Mouse (Mus musculus) ovary, postnatal 10 days (tissue): ENCODE results near the gene Ugt2b35.
"Not testable (repeated sequence)": the region's sequence is repeated elsewhere in the genome, so short reads cannot be mapped to it uniquely, and the experiment has no call there.

ENCODE experiments used
- DNase-seq: peaks from one replicate; pipeline ENCODE4 v3.0.0; 2022; ENCODE audit warnings: low spot score

Ugt2b35 gene

DNA sequence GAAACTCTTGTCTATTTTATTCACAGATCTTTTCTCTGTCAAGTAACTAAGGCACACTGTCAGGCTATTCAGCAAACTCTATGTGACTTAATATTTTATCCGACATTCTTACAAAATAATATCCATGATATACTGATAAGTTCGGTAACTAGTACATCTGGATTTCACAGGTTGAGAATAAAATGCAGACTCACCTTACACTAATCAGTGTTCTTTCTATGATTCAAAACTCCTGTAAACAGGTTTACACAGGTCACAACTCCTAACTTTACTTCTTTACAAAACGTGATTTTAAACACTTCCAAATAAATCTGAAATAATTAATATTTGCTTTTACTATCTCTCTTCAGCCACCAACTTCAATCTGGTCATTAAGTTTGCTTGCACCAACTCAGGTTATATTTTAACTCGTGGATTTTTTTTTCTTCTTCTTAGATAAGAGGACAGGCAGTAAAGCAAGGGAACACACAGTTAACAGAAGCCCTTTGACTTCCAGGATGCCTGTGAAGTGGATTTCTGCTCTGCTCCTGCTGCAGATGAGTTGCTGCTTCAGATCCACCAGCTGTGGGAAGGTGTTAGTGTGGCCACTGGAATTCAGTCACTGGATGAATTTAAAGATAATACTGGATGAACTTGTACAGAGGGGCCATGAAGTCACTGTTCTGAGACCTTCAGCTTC lies at the start of gene Ugt2b35:
Gene Ugt2b35, plus strand, starts transcription at position 466 of the 679 bp plus-strand sequence.
- no peak for DNase-seq

- DNase-seq: no peak
Measured at GRCm38 (mm10) chr5:86960504-86960903, 40.2 kb upstream of the Ugt2b35 start.

- DNase-seq: no peak
Measured at GRCm38 (mm10) chr5:86961587-86962358, 38.9 kb upstream of the Ugt2b35 start.

DNA sequence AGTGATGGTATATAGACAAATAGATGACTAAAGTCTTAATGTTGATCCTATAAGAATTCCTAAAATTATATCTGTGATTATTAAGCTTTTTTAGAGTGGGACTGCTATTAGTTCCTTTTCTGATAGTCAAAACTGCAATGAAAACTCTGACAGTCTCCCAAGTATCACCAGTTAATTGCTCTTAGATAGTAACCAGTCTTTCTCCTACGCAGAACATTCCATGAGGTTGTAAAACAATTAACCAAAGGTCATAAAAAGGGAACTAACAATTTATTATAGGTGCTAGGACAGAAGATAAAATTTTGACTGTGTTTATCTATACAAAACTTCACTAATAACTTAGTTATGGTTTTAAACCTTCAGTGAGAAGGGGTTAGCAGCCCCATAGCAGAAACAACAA lies 37.8 kb upstream of the Ugt2b35 start:
- not testable (repeated sequence) for DNase-seq

DNA sequence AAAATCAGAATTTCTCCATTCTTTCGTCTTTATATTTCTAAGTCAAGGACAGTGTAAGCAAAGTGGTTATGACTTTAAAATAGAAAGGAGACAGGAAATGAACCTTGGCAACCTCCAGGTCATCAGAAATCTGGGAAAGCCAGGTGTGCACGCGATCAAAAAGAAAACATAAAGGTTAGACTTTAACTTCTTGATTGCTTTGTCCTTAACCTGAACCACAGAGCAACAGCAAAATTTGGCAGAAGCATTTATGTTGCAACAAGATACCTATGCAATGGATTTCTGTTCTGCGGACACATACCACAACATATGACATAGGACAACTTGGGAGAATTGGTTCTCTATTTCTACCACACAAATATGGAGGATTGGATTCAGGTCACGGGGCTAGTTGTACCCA lies 33.4 kb upstream of the Ugt2b35 start:
- not testable (repeated sequence) for DNase-seq

DNA sequence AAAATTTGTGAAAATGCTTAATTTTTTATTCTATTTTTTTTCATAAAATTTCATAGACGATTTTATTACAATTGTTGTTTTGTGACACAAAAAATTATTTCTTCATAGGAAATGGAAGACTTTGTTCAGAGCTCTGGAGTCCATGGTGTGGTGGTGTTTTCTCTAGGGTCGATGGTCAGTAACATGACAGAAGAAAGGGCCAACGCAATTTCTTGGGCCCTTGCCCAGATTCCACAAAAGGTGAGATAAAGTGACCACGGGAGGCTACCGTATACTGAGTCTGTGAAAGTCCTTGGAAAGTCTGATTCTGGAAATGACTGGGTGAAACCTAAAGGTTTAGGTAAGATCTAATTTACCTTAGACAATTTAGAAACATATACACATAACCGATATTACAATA lies 4.1 kb downstream of the Ugt2b35 start:
- no peak for DNase-seq

DNA sequence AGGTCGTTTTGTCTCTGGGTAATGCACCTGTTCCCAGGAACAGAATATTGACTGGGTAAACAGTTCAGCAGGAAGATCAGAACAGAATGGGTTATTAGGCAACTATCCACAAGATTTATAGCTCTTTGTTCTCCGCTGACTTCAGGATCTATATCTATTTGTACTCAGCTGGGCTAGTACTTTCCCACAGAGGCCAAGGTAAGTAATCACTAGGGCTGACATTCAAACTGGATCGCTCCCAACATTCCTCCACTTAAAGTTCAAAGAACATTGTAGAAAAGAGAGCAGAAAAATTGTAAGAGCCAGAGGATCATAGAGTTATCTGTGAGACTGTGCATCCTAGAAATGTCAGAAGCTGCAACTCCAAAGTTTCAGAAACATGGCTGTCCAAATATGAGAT lies 14.8 kb downstream of the Ugt2b35 start:
- no peak for DNase-seq

GRCm38 (mm10) chr5:87027359-87027758 lies 26.7 kb downstream of the Ugt2b35 start:
- no peak for DNase-seq

GRCm38 (mm10) chr5:87030624-87031023 lies 30.0 kb downstream of the Ugt2b35 start:
- no peak for DNase-seq
